Mouse (Mus musculus): ENCODE measurements at regions not wholly inside any gene's neighbourhood (a gene's known extent, or its start where the extent isn't known, plus 50 kb on each side); places are given as distances from the start of the nearest gene placed in this dataset.

- Histone ChIP-seq H3K4me2 (no peak overlapping the region), H3K4me1 (peaks cover 3% of the 10 kb centered on the region; the same call in 1 of the 2 replicates), H3K36me3 (no peaks in the 10 kb centered on the region), H3K27ac (no peak overlapping the region), H3K9ac (no peak overlapping the region), H3K4me3 (replicated peaks) (no peak overlapping the region), H3K27me3 (no peaks in the 10 kb centered on the region), H3K9me3 (replicated peaks) (no peaks in the 10 kb centered on the region)
- no peak for ATAC-seq (replicated peaks; ENCODE audit: low FRiP score)
- 83% methylated on average over 6 of the region's 6 CpGs for WGBS
Measured at GRCm38 (mm10) chr14:86358584-86358983, 782.5 kb downstream of the Diaph3 start.

- Histone ChIP-seq H3K27me3 (no peaks in the 10 kb centered on the region), H3K4me1 (no peaks in the 10 kb centered on the region), H3K9me3 (replicated peaks) (no peaks in the 10 kb centered on the region), H3K36me3 (no peaks in the 10 kb centered on the region), H3K9ac (no peak overlapping the region), H3K4me3 (replicated peaks) (no peak overlapping the region), H3K27ac (no peak overlapping the region), H3K4me2 (no peak overlapping the region)
- 28% methylated on average over 1 of the region's 1 CpGs for WGBS
- ATAC-seq (replicated peaks; ENCODE audit: low FRiP score) = 0 out of 2 replicates have a peak, but pooled peaks have one; percentile 46
Measured at GRCm38 (mm10) chr14:86350526-86350925, 790.5 kb downstream of the Diaph3 start.

GRCm38 (mm10) chr14:86339007-86339406 is 802.0 kb downstream of the Diaph3 start:
- Histone ChIP-seq H3K27me3 (no peaks in the 10 kb centered on the region), H3K4me3 (replicated peaks) (no peak overlapping the region), H3K9me3 (replicated peaks) (no peaks in the 10 kb centered on the region), H3K9ac (no peak overlapping the region), H3K27ac (0 out of 2 replicates have a peak overlapping the region, but pooled peaks have one; percentile 27), H3K36me3 (no peaks in the 10 kb centered on the region), H3K4me2 (no peak overlapping the region), H3K4me1 (no peaks in the 10 kb centered on the region)
- ATAC-seq (replicated peaks; ENCODE audit: low FRiP score) = no peak; the same call in 1 of the 2 replicates
- 70% methylated on average over 6 of the region's 6 CpGs for WGBS

DNA sequence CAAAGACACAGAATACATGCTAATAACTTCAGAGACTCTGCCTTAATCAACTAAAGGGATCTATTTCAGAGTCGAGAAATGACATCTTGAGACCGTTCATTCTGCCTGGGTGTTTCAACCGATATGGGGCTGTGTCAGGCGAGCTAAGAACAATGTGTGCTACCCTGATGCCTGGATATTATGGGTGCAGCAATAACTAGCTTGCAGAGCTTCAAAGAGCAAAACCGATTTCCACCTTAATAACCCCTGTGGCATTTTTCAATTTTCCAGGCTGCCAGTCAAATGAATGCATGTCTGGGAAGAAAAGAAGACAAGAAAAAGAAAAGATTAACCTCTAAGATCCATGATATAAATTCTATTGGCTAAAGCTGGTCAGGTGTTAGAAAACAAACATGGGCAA is 804.0 kb downstream of the Diaph3 start:
- H3K4me1 ChIP-seq = no peaks in the 10 kb centered on the region
- no peaks in the 10 kb centered on the region for H3K36me3 ChIP-seq
- no peaks in the 10 kb centered on the region for H3K27me3 ChIP-seq
- no peak overlapping the region for H3K9ac ChIP-seq
- no peak overlapping the region for H3K4me3 ChIP-seq (replicated peaks)
- H3K9me3 ChIP-seq (replicated peaks) = no peaks in the 10 kb centered on the region
- WGBS = 66% methylated on average over 5 of the region's 5 CpGs
- no peak for ATAC-seq (replicated peaks; ENCODE audit: low FRiP score)
- H3K27ac ChIP-seq = no peak overlapping the region
- H3K4me2 ChIP-seq = no peak overlapping the region

DNA sequence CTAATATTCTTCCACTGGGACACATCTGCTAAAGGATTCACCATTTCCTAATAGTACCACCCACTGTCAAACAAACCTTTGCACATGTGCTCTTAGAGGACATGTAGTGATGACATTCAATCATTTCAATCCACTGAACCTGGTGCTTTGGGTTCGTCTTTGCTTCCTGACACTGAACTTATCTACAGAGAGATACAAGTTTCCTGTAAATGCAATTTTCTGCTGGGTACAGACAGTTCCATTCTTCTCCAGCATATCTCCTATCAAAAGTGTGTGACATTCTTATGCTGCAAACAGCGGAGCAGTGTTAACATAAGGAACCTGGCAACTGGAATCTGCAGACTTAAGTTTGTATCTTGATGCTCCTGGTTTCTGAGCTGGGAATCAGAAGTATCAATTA is 805.8 kb downstream of the Diaph3 start:
- ATAC-seq (replicated peaks; ENCODE audit: low FRiP score) = no peak
- H3K27ac ChIP-seq = no peak overlapping the region
- H3K9me3 ChIP-seq (replicated peaks) = no peaks in the 10 kb centered on the region
- H3K36me3 ChIP-seq = no peaks in the 10 kb centered on the region
- H3K9ac ChIP-seq = no peak overlapping the region
- H3K4me2 ChIP-seq = no peak overlapping the region
- 81% methylated on average over 2 of the region's 2 CpGs for WGBS
- H3K27me3 ChIP-seq = no peaks in the 10 kb centered on the region
- H3K4me3 ChIP-seq (replicated peaks) = no peak overlapping the region
- no peaks in the 10 kb centered on the region for H3K4me1 ChIP-seq

DNA sequence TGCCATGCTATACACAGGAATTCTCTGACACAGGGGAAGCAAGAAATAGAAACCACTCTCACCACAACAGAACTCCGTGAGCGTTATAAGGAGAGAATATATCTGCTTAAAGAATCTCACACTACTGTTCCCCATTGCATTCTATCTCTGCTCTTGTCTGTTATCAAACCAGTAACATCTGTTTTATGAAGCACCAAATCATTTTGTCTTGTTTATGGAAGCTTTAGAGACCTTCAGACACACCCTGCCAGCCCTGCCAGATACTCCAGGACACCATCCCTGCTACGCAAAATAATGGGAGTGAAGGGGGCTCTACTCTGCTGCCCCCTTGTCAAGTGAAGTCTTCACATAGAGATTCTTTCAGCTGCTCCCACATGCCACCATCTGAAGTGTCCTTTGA is 811.9 kb downstream of the Diaph3 start:
- Histone ChIP-seq H3K4me2 (no peak overlapping the region), H3K36me3 (no peaks in the 10 kb centered on the region), H3K9me3 (replicated peaks) (no peaks in the 10 kb centered on the region), H3K27me3 (no peaks in the 10 kb centered on the region), H3K27ac (no peak overlapping the region), H3K9ac (no peak overlapping the region), H3K4me3 (replicated peaks) (no peak overlapping the region), H3K4me1 (no peaks in the 10 kb centered on the region)
- no peak for ATAC-seq (replicated peaks; ENCODE audit: low FRiP score)
- WGBS = 66% methylated on average over 3 of the region's 3 CpGs

DNA sequence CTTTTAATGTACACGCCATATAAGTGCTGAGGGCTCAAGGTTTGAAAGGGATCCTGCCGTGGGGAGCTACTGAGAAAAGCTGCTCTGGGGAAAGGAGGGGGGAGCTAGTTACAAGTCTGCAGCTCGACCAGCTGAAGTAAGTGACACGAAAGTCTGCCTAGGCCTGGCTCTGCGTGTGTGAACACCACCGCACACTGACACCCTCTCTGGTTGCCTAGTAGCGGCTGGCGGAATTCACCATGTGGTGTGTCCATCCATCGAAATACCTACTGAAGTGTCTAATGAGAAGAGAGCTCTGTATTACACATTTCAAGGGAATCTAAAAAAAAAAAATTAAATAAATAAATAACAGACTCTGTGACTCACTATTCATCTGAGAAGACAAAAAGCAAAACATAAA is 813.4 kb downstream of the Diaph3 start:
- H3K9ac ChIP-seq = no peak overlapping the region
- no peak overlapping the region for H3K4me2 ChIP-seq
- no peaks in the 10 kb centered on the region for H3K4me1 ChIP-seq
- no peaks in the 10 kb centered on the region for H3K36me3 ChIP-seq
- no peaks in the 10 kb centered on the region for H3K27me3 ChIP-seq
- no peaks in the 10 kb centered on the region for H3K9me3 ChIP-seq (replicated peaks)
- ATAC-seq (replicated peaks; ENCODE audit: low FRiP score) = no peak
- 74% methylated on average over 9 of the region's 9 CpGs for WGBS
- no peak overlapping the region for H3K4me3 ChIP-seq (replicated peaks)
- no peak overlapping the region; the same call in 1 of the 2 replicates for H3K27ac ChIP-seq

- Histone ChIP-seq H3K4me1 (0 out of 2 replicates have a peak, but pooled peaks cover 5% of the 10 kb centered on the region), H3K36me3 (no peaks in the 10 kb centered on the region), H3K27ac (peak overlapping the region; percentile 59; the same call in 1 of the 2 replicates), H3K27me3 (no peaks in the 10 kb centered on the region), H3K9me3 (replicated peaks) (no peaks in the 10 kb centered on the region), H3K9ac (no peak overlapping the region), H3K4me3 (replicated peaks) (no peak overlapping the region), H3K4me2 (peak overlapping the region; percentile 20; the same call in 1 of the 2 replicates)
- 13% methylated on average over 7 of the region's 7 CpGs for WGBS
- ATAC-seq (replicated peaks; ENCODE audit: low FRiP score) = peak; percentile 29; the same call in 1 of the 2 replicates
Measured at GRCm38 (mm10) chr14:86322365-86322764, 818.7 kb downstream of the Diaph3 start.

GRCm38 (mm10) chr14:86315974-86316373 is 825.1 kb downstream of the Diaph3 start:
- no peaks in the 10 kb centered on the region for H3K27me3 ChIP-seq
- H3K4me2 ChIP-seq = no peak overlapping the region
- ATAC-seq (replicated peaks; ENCODE audit: low FRiP score) = no peak
- no peak overlapping the region for H3K4me3 ChIP-seq (replicated peaks)
- no peaks in the 10 kb centered on the region for H3K4me1 ChIP-seq
- no peak overlapping the region for H3K9ac ChIP-seq
- 79% methylated on average over 6 of the region's 6 CpGs for WGBS
- no peak overlapping the region for H3K27ac ChIP-seq
- no peaks in the 10 kb centered on the region for H3K9me3 ChIP-seq (replicated peaks)
- H3K36me3 ChIP-seq = no peaks in the 10 kb centered on the region

DNA sequence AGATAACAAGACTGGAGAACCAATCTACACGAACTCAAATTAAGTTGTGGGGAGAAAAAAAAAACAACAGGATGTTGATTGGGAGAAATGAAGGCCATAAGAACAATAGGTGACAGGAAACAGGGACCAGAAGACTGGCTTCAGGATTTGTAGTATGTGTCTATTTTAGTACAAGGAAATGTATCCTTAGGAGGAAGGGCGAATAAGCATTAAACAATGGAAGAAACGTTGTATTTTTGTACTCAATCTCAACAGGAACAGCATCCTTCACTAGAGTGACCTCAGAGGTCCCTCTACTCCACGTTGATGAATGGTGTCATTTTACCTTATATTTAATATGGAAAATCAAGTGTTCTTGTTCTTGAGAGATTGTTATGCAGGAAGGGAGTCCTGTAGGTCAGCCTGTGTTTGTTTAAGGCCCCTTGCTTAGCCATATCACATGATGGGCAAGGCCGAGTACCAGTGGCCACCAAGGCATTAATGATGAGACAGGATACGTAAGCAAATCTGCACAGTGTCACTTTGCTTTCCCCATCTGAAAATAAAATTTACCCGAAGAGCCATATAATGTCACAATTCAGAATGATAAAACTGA is 832.0 kb downstream of the Diaph3 start:
- H3K9me3 ChIP-seq (replicated peaks) = no peaks in the 10 kb centered on the region
- H3K36me3 ChIP-seq = no peaks in the 10 kb centered on the region
- peak overlapping the region; percentile 62; the same call in 1 of the 2 replicates for H3K27ac ChIP-seq
- no peak overlapping the region for H3K9ac ChIP-seq
- no peaks in the 10 kb centered on the region for H3K27me3 ChIP-seq
- H3K4me1 ChIP-seq = peaks cover 3% of the 10 kb centered on the region; the same call in 1 of the 2 replicates
- 0 out of 2 replicates have a peak, but pooled peaks have one; percentile 22 for ATAC-seq (replicated peaks; ENCODE audit: low FRiP score)
- no peak overlapping the region for H3K4me2 ChIP-seq
- no peak overlapping the region for H3K4me3 ChIP-seq (replicated peaks)
- 38% methylated on average over 7 of the region's 7 CpGs for WGBS

- Histone ChIP-seq H3K4me1 (peaks cover 3% of the 10 kb centered on the region; the same call in 1 of the 2 replicates), H3K9me3 (replicated peaks) (no peaks in the 10 kb centered on the region), H3K36me3 (no peaks in the 10 kb centered on the region), H3K9ac (no peak overlapping the region), H3K27ac (peak overlapping the region; percentile 52; the same call in 1 of the 2 replicates), H3K4me2 (no peak overlapping the region), H3K27me3 (no peaks in the 10 kb centered on the region), H3K4me3 (replicated peaks) (no peak overlapping the region)
- 24% methylated on average over 2 of the region's 2 CpGs for whole genome bisulfite sequencing
- 0 out of 2 replicates have a peak, but pooled peaks have one; percentile 69 for ATAC-seq (replicated peaks; ENCODE audit: low FRiP score)
Measured at GRCm38 (mm10) chr14:86307806-86308205, 833.2 kb downstream of the Diaph3 start.

GRCm38 (mm10) chr14:86301666-86302065 is 839.4 kb downstream of the Diaph3 start:
- Histone ChIP-seq H3K4me3 (replicated peaks) (no peak overlapping the region), H3K9me3 (replicated peaks) (no peaks in the 10 kb centered on the region), H3K9ac (no peak overlapping the region), H3K27me3 (no peaks in the 10 kb centered on the region), H3K36me3 (no peaks in the 10 kb centered on the region), H3K4me2 (no peak overlapping the region), H3K4me1 (no peaks in the 10 kb centered on the region), H3K27ac (no peak overlapping the region)
- WGBS = 91% methylated on average over 5 of the region's 5 CpGs
- ATAC-seq (replicated peaks; ENCODE audit: low FRiP score) = no peak

- 70% methylated on average over 1 of the region's 1 CpGs for WGBS
- Histone ChIP-seq H3K27ac (no peak overlapping the region), H3K9me3 (replicated peaks) (no peaks in the 10 kb centered on the region), H3K4me2 (no peak overlapping the region), H3K9ac (no peak overlapping the region), H3K27me3 (no peaks in the 10 kb centered on the region), H3K36me3 (no peaks in the 10 kb centered on the region), H3K4me3 (replicated peaks) (no peak overlapping the region), H3K4me1 (no peaks in the 10 kb centered on the region)
- ATAC-seq (replicated peaks; ENCODE audit: low FRiP score) = no peak
Measured at GRCm38 (mm10) chr14:86300811-86301210, 840.2 kb downstream of the Diaph3 start.
